Mouse (Mus musculus): ENCODE data around the gene Arhgap24.

The Arhgap24 gene

DNA sequence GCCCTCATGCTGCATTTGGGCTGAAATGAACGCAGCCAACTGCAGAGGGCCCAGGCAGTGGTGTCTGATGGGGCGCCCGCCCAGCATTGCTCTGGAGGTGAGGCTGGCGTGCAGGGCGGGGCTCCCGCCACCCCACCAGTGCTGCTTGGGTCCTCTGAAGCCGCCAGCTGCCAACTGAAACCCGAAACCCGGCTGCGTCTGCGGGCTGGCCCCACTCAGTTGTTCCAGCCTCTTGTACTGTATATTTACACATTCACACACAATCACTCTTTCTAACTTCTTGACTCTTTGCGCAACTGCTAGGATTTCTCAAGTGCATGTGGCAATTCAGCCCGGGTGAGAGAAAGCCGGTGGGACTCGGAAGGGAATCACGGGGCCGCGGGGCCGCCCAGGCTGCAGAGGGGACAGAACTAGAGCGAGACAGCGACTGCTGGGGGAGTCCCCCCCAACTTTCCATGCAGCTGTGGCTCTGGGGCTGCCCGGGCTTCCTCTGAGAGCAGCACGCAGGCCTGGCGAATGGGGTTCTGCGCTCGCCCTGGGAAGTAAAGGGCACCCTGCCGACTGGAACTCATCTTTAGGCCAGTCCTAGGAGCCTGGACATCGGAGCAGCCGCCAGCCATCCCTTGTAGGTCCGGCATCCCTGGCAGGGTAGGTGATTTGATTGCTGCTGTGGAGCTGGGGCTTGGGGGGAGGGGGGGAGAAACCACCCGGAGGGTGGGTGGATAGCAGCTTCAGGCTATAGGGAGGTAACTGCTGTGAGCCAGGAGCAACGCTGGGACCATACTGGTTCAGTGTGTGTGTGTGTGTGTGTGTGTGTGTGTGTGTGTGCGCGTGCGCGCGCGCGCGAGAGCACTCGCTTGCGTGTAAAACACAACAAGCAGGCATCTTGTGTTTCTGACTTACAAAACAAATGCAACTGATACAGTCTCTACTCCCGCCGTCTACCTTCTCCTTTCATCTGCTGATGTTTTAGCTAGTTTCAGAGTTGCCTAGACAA is at the start of gene Arhgap24:
Gene Arhgap24 (plus strand): TSS at position 177 of the 997 bp plus-strand sequence.
- peak; percentile 83 for DNase-seq

DNA sequence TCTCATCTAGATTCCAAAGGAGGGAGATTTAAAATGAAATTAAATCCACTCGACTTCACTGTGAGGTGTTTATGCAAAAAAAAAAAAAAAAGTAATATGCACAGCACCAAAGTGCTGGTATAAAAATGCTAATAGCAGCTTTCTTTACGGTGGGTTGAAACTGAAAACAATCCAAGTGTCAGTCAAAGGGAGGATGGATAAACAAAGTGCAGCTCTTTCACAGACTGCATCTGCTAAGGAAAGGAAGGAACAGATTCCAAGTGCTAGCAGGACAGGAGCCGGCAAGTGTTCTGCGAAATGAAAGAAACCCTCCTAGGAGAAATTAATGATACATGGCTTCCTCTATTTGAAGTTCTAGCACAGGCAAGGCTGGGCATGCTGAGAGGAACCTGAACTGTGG is 47.0 kb upstream of the Arhgap24 start:
- DNase-seq, result no peak

DNA sequence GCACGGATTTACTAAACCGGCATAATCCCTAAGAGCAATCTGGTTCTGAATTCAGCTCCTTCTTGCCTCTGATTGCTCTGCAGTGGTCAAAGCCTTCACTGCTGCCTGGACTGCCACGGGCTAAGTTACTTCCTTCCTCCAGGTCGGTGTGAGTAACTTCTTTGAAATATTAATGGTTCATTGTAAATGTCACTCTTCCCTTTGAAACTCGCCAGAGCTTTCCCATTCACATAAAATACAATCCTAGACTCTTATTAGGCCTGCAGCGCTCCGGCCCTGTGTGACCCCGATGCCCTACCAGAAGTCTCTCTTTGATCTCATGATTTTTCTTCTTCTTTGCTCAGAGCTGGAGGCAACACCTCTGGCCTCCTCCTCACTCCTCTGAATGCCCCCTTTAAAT is 44.6 kb upstream of the Arhgap24 start:
- no peak for DNase-seq

DNA sequence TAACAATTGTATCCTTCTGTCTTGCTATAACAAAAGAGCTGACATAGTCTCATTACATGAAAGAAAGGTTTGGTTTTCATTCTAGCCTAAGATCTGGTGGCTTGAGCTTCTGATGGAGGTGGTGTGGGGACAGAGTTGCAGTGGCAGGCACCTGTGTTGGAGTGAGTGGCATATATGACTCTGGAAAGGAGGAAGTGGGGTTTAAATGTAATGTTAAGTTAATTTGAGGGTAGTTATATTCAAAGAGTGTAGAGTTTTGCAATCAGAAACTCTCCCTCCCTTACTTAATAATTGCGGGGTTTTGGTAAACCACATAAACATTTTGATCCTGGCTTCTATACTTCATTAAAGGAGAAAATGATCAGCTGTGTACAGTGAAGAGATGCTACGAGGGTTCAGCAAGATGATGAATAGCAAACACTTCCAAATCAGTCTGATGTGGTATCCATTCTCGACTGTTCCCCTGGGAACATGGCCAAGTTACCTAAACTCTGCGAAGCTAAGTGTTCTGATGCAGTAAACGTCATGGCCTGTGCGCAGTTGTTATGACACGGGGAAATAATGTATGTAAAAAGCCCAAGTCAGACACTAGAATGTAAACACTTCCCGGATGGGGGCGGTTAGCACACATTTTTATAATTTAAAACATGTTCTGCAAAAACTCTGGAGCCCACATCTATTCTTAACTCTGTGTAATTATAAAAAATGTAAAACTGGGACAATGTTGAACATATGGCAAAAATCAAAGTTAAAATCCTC is 41.9 kb upstream of the Arhgap24 start:
- no peak for DNase-seq

DNA sequence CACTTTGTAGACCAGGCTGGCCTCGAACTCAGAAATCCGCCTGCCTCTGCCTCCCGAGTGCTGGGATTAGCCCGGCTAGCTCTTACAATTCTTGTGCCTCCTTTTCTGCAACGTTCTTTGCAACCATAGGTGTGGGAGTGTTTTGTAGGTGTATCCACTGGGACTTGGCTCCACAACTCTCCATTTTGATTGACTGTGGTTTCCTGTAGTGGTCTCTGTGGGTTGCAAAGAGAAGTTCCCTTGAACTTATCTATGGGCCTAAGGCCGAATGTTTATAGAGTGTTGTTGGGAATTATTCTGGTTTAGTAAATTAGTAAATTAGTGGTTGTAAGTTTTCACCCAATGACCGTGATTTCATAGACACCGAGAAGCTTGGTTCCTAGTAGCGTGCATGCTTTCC is 33.8 kb upstream of the Arhgap24 start:
- DNase-seq, result no peak

DNA sequence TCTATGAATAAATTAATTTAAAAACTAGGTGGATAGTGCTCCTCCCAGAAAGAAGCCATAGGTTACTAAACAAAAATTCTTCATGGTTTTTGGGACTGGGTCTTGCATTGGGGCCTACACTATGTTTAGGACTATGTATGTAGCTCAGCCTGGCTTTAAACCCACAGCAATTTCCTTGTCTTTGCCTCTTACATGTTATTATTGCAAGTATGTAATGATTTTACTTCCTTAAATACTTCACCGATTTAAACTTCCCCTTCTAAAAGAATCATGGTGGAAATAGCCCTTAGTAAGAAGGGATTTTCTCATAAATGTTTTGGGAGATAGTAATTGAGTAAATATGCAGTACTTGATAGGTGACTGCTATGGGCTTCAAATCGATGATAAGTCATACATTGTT is 30.3 kb upstream of the Arhgap24 start:
- no peak for DNase-seq

DNA sequence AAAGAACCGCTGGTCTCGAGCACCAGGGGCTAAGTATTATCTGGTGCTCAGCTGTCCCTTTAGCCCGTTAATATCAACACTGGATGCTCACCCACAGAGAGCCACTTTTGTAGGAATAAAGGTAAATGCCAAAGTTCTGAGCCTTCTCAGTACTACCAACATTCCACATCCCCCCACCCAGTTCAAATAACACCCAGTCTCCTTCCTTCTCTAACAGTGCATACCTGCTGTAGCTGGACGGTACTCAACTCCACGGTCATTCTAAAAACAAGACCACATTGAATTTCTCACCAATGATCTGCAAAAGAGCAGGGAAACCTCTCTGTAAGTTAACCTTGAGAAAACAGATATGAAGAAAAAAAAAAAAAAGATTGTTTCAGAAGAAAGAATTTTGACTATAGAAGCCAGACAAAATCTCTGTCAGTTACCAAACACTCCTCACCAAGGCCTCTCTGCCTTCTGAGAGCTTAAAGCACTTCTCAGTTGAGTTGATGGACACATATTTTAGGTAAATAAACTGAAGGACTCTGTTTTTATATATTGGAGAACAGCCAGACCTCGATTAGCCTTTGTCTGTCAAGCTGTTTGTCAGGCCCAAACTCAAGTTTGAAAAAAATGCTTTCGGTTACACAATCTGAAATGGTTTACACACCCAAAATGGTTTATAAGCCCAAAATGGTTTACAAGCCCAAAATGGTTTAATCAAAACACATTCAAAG is 29.0 kb upstream of the Arhgap24 start:
- no peak for DNase-seq

DNA sequence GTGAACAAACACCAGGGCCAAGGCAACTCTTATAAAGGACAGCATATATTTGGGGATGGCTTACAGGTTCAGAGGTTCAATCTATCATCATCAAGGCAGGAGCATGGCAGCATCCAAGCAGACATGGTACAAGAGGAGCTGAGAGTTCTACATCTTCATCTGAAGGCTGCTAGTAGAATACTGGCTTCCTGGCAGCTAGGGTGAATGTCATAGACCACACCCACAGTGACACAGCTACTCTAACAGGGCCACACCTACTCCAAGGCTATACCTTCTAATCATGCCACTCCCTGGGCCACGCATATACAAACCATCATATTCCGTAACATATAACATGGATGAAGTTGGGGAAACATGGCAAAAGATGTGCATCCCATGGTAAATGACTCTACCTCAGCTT is 27.9 kb upstream of the Arhgap24 start:
- DNase-seq, result no peak

DNA sequence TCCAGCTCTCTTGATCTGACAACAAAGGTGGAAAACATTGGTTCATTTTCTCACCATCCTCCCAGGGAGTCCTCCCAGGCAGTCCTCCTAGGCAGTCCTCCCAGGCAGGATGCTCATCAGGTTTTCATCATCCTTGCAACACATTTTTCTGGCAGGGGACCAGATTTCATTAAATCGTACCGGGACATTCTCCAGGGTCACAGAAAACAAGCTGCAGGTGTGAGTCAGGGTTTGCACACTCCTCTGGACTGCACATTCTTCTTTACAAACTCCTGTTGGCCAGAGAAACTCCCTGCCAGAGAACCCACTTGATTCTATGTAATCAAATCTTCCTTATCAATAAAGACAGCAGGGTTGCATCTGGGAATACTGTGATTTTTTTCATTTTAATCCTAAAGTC is 25.9 kb upstream of the Arhgap24 start:
- DNase-seq, result no peak

DNA sequence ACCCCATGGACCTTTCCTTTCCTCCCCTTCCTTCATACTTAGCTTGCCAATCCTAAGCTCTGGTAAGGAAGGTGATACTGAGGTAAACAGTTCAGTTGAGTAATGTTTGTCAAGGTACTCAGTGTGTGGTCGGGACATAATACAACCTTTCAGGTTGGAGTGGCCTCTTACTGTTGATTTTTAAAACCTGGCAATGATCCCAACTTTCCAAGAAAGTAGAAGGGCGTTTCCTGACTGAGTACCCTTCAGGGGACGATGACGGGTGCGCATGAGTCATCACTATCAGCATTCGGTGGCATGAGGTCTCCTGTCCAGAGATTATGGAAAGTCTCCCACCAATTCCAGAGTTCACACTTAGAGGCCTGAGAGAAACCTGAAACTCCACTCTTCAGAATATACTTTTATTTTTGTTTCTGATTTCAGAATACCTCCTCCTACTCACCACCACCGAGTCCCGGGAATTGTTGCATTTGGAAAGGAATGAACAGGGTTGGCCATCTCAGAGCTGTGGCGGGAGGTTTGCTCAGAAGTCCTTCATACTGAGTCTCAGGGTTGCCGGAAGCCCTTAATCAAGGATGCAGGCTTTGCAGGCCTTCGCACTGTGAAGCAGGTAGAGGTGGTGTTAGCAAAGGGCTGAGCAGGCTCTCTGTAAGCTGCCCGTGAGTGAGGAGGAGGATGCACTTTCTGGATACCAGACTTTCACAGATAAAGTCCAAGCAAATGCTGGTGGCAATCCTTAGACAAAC is 20.6 kb upstream of the Arhgap24 start:
- DNase-seq, result no peak

DNA sequence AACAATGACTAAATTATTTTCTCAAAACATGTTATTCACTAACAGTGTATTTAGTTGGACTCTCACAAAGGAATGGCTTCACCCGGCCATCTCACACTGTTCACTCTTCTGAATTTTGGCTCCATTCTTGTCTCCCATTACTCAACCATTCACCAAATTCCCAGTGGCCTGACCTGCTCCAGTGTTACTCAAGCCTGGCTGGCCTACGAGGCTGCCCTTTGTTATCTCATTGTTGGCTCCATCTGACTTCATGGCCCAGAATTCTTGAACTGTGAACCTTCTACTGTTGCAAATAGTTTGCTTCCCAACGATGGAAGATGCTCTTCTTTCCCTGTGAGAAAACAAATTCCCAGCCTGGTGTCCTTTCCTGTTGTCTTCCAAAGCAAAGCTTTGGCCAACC is 18.2 kb upstream of the Arhgap24 start:
- DNase-seq, result no peak

DNA sequence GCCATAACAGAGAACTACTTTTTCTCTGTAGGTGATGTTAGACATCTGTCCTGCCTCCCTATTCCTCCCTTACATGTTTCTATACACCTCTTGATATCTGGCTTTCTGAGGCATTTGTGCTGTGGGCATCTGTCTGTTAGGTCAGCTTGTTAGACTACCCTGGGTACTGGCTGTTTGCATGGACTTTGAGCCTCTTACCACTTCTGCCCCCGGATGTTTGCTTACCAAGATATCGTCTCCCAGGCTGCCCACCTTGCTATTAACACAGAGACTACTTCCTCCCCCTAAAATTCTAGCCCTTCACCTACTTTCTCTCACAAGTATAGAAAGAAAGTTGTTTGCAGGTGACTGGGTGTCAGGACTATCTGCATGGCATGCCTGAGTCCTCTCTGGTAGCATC is 15.8 kb upstream of the Arhgap24 start:
- DNase-seq, result no peak

DNA sequence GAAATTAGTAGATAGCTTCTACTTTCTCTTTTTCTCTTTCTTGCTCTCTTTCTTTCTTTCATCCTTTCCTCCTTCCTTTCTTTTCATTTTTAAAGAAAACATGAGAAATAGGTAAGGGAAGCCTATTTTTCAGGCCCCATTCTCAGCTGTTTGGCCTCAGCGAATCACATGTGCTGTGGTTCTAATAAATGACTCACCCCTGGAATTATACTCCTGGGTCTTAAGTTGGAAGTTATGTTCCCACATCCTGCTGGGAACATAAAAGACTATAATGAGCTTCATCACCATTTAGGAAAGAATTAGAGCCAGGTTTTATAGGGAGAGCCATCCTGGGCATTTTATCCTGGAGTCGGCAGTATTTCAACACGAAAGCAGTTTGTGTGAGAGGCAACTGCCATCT is 12.9 kb upstream of the Arhgap24 start:
- no peak for DNase-seq

DNA sequence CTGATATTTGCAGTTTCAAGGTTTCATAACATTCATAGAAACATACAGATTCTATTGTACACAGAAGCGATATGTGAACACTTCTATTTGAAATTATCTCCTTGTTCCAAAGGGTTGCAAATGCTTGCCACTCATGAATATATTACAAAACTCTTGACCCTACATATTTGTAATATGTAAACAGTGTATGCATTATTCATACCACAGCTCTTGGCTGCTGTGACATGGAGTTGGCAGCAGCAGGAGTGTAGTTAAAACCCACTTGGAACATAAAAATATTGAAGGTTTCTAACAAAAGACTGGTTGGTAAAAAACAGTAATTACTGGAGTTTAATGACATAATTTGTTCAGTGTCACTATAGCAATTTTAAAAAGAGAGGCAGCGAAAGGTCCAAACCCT is 10.9 kb upstream of the Arhgap24 start:
- DNase-seq, result no peak

DNA sequence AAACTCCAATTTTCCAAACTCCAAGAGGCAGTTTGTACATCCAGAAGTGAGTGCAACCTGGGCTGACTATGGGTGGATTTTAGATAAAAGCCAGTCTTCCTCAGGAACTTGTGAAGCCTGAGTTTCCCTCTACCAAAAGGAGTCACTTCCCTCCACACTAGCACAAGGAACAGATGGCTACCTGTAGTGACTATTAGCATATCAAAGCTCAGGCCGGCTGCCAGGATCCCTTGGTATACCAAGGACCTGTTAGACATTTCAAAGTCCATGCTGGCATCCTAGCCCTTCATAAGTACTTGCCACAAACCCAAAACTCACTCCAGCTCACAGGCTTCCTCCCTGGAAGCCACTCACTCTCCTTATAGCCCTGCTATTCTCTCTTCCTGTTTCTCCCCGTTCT is 3.1 kb upstream of the Arhgap24 start:
- no peak for DNase-seq

DNA sequence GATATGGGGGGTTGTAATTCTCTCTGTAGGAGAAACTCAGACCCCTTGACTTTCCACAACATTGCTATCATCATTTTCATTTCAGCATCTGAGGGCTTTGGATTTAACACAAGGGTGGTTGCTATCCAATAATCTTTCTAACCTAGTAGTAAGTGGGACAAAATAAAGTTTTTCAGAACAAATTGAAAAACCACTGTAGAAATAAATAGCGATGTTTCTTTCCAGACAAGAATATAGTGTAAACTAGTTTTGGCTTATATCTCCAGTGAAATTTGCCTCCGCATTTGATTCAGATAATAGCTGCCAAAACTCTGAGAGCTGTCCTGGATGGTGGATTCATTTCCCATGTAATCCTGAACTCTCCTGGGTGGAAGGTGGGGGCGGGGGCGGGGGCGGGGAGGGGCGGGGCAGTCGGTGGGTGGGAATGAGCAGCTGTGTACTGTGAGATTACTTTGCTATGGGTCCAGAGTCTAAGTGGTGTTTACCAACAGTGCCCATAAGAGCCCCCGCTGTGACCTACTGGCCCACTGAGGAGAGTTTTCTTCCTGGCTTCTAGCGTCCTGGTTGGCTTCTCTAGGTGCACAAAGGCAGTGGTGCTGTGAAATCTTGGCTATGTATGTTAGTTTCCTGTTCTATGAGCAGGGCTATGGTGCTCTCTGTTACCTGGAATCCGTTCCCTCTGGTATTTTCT is 2.2 kb downstream of the Arhgap24 start:
- no peak for DNase-seq

DNA sequence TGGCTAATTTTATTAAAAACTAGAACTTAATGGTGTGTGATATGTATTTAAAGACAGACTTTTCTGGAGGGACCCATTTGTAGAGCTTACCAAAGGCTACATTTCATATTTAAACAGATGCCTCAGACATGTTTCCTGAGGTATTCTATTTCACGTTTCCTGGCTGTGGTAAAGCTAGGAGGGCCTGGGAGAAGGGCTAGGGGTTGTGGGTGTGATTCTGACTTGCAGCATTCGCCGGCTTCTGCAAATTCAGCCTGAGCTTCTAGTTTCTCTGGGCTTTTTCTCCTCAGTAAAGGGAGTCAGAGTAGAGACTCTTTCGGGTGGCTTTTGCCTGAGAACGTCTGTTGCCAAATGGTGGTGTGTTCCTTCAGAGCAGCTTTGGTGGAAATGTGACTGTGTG is 10.4 kb downstream of the Arhgap24 start:
- DNase-seq, result no peak

DNA sequence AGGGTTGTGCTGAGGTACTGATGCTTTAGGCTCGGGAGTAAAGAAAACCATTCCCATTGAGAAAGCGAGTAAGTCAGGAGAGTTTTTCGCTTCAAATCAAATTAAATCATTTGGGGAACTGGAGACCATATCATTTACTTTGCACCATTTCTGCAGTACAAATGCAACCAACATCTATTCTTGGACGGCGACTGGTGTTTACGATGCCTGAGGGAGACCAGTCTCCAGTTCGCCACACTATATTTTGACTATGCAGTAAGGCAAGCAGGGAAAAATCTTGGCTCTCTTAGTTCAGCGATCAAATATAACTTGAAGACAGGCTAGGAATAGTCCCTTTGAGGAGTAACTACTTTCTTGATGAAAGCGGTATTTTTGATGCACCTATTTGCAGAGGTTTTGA is 11.0 kb downstream of the Arhgap24 start:
- DNase-seq, result no peak

DNA sequence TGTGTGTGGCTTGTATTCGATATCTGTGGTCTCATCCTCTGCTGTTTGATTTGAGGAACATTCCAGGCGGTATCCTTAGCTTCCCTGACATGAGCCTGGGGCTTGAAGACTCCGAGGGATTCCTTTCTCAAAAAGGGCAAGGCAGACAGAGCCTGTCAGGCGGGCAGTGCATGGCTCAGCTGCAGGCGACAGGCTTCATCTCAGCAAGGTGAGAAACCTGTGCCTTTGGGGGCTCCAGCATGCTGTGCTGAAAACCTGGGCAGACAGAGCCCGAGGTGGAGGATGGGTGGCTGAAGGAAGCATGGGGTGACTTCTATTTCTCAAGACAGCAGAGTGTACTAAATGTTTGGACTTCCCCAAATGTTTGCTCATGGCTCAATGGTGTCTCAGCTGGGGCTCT is 13.6 kb downstream of the Arhgap24 start:
- no peak for DNase-seq

DNA sequence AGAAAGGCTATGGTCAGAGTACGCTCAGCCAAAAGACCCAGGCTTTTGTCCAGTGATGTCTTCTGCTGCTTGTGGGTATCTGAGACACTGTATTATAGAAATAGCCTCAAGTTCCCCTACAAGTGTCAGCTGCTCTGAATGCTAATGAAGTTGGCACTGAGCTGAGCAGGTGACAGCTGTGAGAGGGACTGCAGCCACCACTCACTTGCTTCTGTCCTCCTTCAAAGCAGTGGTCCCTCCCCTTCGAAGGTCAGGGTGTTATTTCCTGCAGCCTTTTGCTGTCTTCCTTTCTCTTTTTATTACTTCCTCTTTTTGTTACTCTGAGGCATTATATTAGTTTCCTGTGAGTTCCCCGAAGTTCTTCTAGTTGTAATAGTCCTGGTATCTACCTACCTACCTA is 16.0 kb downstream of the Arhgap24 start:
- DNase-seq, result no peak

DNA sequence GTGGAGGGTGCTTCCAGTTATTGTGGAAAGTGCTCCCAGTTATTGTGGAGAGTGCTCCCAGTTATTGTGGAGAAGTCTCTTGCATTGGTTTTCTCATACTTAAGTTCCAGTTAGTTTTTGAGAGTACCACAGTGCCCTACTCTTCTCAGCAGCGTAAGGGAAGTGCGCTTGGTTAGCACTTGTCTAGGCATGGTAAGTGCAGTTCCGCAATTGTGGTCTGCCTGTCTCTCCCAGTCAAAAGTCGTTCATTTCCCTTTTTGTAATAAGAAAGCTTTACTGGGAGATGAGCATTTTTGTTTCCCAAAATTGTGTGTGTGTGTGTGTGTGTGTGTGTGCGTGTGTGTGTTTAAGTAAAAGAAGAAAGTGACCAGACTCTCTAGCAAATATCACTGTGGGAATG is 17.6 kb downstream of the Arhgap24 start:
- DNase-seq, result no peak

DNA sequence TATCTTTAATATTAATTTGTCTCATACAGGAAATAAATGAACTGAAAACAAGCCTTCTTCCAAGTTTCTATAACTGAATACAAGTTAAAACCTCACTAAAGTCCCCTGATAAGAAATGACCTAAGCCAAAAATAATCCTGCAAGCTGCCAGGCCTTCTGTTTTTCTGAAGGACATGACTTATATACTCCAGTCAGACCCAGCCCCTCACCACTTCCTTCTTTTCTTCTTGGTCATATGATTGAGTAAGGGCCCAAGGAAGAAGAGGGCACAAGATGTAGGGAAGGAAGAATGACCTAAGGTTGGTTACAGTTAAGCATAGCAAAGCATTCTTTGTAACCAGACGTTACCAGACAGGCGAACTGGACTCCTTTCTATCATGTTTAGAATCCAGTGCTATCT is 21.1 kb downstream of the Arhgap24 start:
- DNase-seq, result no peak
